Comparison of ENCODE assay signal across 19 mouse cellular contexts in the genomic region with DNA sequence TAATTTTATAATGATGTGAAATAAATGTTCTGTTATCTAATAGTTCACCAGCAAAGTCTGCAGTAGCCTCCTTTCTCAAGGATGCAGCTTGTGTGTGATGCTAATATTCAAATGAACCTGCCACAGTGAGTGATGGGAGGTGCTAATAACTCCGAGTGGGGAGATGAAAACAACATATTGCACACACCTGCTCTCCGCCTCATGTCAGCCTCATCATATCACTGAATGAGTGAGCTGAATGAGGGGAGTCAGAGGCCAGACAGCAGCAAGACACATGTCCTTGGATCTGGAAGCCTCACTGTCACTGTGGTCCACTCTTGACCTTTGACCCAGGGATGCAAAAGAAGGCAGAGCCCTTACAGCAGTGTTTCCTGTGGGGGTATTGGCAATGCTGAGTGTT.
DNase-seq lines count a peak whose midpoint lies in the region; ATAC-seq and TF ChIP-seq lines count a peak whose summit lies in the region.
"Had no signal": no experiment of that assay in that cellular context is flagged by ENCODE, and none has a peak within 500 bp of the region (broad histone marks: within the 10 kb centered on the region; RNA-seq: fewer than 3 reads in every experiment).

No protein-coding gene starts in this region.

- H3K27me3 ChIP-seq in forebrain, embryonic 12.5 days = 0 out of 2 replicates have a peak, but pooled peaks cover 8% of the 10 kb centered on the region
- no peaks in the 10 kb centered on the region for H3K27me3 ChIP-seq in forebrain, embryonic 10.5 days (ENCODE audit: poor library complexity, severe bottlenecking)
- no peaks in the 10 kb centered on the region for H3K27me3 ChIP-seq in hindbrain, embryonic 13.5 days
- H3K27me3 ChIP-seq in hindbrain, postnatal 0 days (ENCODE audit: insufficient read depth, low read length) = no peaks in the 10 kb centered on the region
- H3K27me3 ChIP-seq in forebrain, embryonic 15.5 days = no peaks in the 10 kb centered on the region
- H3K27me3 ChIP-seq: CH12.LX; hindbrain, embryonic 15.5 days; Patski had no signal

- no peak overlapping the region for H3K27ac ChIP-seq in forebrain, embryonic 12.5 days
- no peak overlapping the region for H3K27ac ChIP-seq in forebrain, embryonic 10.5 days
- 0 out of 2 replicates have a peak overlapping the region, but pooled peaks have one; percentile 56 for H3K27ac ChIP-seq in hindbrain, embryonic 13.5 days
- H3K27ac ChIP-seq in hindbrain, postnatal 0 days = no peak overlapping the region
- peak overlapping the region; percentile 45; the same call in 1 of the 2 replicates for H3K27ac ChIP-seq in forebrain, embryonic 15.5 days (replicated peaks)
- H3K27ac ChIP-seq: embryonic facial prominence, embryonic 10.5 days; heart, embryonic 13.5 days; hindbrain, embryonic 15.5 days had no signal

- 53% methylated on average over 2 of the region's 2 CpGs for WGBS in forebrain, embryonic 12.5 days
- WGBS in forebrain, embryonic 10.5 days = 86% methylated on average over 2 of the region's 2 CpGs
- 54% methylated on average over 2 of the region's 2 CpGs for WGBS in hindbrain, embryonic 13.5 days
- 69% methylated on average over 2 of the region's 2 CpGs for WGBS in hindbrain, postnatal 0 days
- WGBS in forebrain, embryonic 15.5 days = 35% methylated on average over 2 of the region's 2 CpGs

- no peak overlapping the region for H3K4me3 ChIP-seq in forebrain, embryonic 12.5 days (replicated peaks)
- no peak overlapping the region for H3K4me3 ChIP-seq in forebrain, embryonic 10.5 days
- no peak overlapping the region for H3K4me3 ChIP-seq in hindbrain, embryonic 13.5 days
- no peak overlapping the region for H3K4me3 ChIP-seq in hindbrain, postnatal 0 days (ENCODE audit: low read length)
- no peak overlapping the region for H3K4me3 ChIP-seq in forebrain, embryonic 15.5 days
- H3K4me3 ChIP-seq: embryonic facial prominence, embryonic 10.5 days; heart, embryonic 13.5 days; hindbrain, embryonic 15.5 days had no signal

- TF ChIP-seq POLR2A in brain, embryonic 14.5 days (IDR thresholded peaks at IDR 0.05; ENCODE audit: borderline replicate concordance, extremely low read depth, insufficient read depth, insufficient read length, poor library complexity, severe bottlenecking) = no peak

- peaks cover 16% of the 10 kb centered on the region for H3K4me1 ChIP-seq in forebrain, embryonic 12.5 days
- H3K4me1 ChIP-seq in forebrain, embryonic 10.5 days = peaks cover 20% of the 10 kb centered on the region
- H3K4me1 ChIP-seq in hindbrain, embryonic 13.5 days (replicated peaks) = peaks cover 58% of the 10 kb centered on the region
- 0 out of 2 replicates have a peak, but pooled peaks cover 3% of the 10 kb centered on the region for H3K4me1 ChIP-seq in hindbrain, postnatal 0 days (ENCODE audit: insufficient read depth, low read length)
- H3K4me1 ChIP-seq in forebrain, embryonic 15.5 days = peaks cover 32% of the 10 kb centered on the region

- DNase-seq in forebrain, embryonic 10.5 days (ENCODE audit: extremely low spot score, low spot score) = no peak
- DNase-seq in hindbrain, postnatal 0 days (ENCODE audit: low spot score) = no peak
- DNase-seq in brain, embryonic 14.5 days (ENCODE audit: low read depth) = peak; percentile 87
- no peak for DNase-seq in adrenal gland, adult 2 months
- DNase-seq: adrenal gland, postnatal 25 days; cerebellum, adult 2 months; cerebellum, postnatal 10 days; gastrocnemius, postnatal 14 days; heart, postnatal 36 days; kidney, adult 18-20 months had no signal

- ATAC-seq in forebrain, embryonic 12.5 days (ENCODE audit: low FRiP score) = peak; percentile 17; the same call in 1 of the 2 replicates
- ATAC-seq in hindbrain, embryonic 13.5 days (ENCODE audit: low FRiP score) = no peak
- no peak for ATAC-seq in hindbrain, postnatal 0 days
- ATAC-seq in forebrain, embryonic 15.5 days (replicated peaks) = peak; percentile 41; the same call in 1 of the 2 replicates
- ATAC-seq: activated CD4-positive, CD25-positive, alpha-beta regulatory T cell, adult 4 months; Patski had no signal

- no peak overlapping the region for H3K4me2 ChIP-seq in forebrain, embryonic 12.5 days
- no peak overlapping the region for H3K4me2 ChIP-seq in hindbrain, embryonic 13.5 days
- H3K4me2 ChIP-seq in hindbrain, postnatal 0 days (ENCODE audit: low read depth, low read length) = no peak overlapping the region
- H3K4me2 ChIP-seq in forebrain, embryonic 15.5 days (replicated peaks) = no peak overlapping the region
- H3K4me2 ChIP-seq: heart, embryonic 13.5 days; hindbrain, embryonic 15.5 days had no signal

- no peak overlapping the region for H3K9ac ChIP-seq in forebrain, embryonic 12.5 days
- no peak overlapping the region for H3K9ac ChIP-seq in hindbrain, embryonic 13.5 days
- no peak overlapping the region for H3K9ac ChIP-seq in hindbrain, postnatal 0 days (replicated peaks; ENCODE audit: low read length)
- H3K9ac ChIP-seq in forebrain, embryonic 15.5 days (replicated peaks) = no peak overlapping the region
- H3K9ac ChIP-seq: heart, embryonic 13.5 days; hindbrain, embryonic 15.5 days had no signal

- H3K9me3 ChIP-seq in forebrain, embryonic 12.5 days = no peaks in the 10 kb centered on the region
- H3K9me3 ChIP-seq in forebrain, embryonic 10.5 days = no peaks in the 10 kb centered on the region
- H3K9me3 ChIP-seq in hindbrain, embryonic 13.5 days = no peaks in the 10 kb centered on the region
- H3K9me3 ChIP-seq in hindbrain, postnatal 0 days (ENCODE audit: low read length) = no peaks in the 10 kb centered on the region
- H3K9me3 ChIP-seq in forebrain, embryonic 15.5 days = no peaks in the 10 kb centered on the region
- H3K9me3 ChIP-seq: embryonic facial prominence, embryonic 10.5 days; heart, embryonic 13.5 days; hindbrain, embryonic 15.5 days had no signal

- no peak for TF ChIP-seq CTCF in hindbrain, postnatal 0 days (IDR thresholded peaks at IDR 0.05; ENCODE audit: low read depth)
- TF ChIP-seq CTCF in brain, embryonic 14.5 days (IDR thresholded peaks at IDR 0.05; ENCODE audit: borderline replicate concordance, extremely low read depth, insufficient read depth, insufficient read length) = no peak

- H3K36me3 ChIP-seq in forebrain, embryonic 12.5 days (replicated peaks) = no peaks in the 10 kb centered on the region
- H3K36me3 ChIP-seq in forebrain, embryonic 10.5 days (replicated peaks) = no peaks in the 10 kb centered on the region
- H3K36me3 ChIP-seq in hindbrain, embryonic 13.5 days = no peaks in the 10 kb centered on the region
- no peaks in the 10 kb centered on the region for H3K36me3 ChIP-seq in hindbrain, postnatal 0 days (ENCODE audit: insufficient read depth, low read length)
- H3K36me3 ChIP-seq in forebrain, embryonic 15.5 days = no peaks in the 10 kb centered on the region
- H3K36me3 ChIP-seq: embryonic facial prominence, embryonic 10.5 days; heart, embryonic 13.5 days; hindbrain, embryonic 15.5 days had no signal

Comparison
In these comparisons a context has a peak if more than half of its experiments do, and no peak if none do; other contexts are left out.
1. H3K27ac ChIP-seq: peak in hindbrain, embryonic 13.5 days (single experiment) and forebrain, embryonic 15.5 days (single experiment); none in forebrain, embryonic 12.5 days (single experiment), forebrain, embryonic 10.5 days (single experiment) and hindbrain, postnatal 0 days (single experiment).
2. ATAC-seq: peak in forebrain, embryonic 12.5 days (single experiment) and forebrain, embryonic 15.5 days (single experiment); none in hindbrain, embryonic 13.5 days (single experiment) and hindbrain, postnatal 0 days (single experiment).